Mouse (Mus musculus) CH12.LX (cell line): ENCODE measurements around the gene Rab40c. TPM values are rescaled to one million over a fixed set of nuclear protein-coding genes. Genes with fewer than 3 reads are reported as not detected.

ENCODE experiments used
- DNase-seq: peaks from one replicate; pipeline ENCODE4 v3.0.0-alpha.2; 2013; ENCODE audit errors: extremely low read depth
- H3K27ac ChIP-seq: 2 replicates; pipeline ENCODE4 v1.5.1; 2012; ENCODE audit warnings: low read depth, mild to moderate bottlenecking, control low read depth, moderate library complexity; ENCODE audit not compliant: insufficient read depth
- H3K27me3 ChIP-seq: replicated peaks from 2 replicates; pipeline ENCODE3; 2012; ENCODE audit warnings: inconsistent platforms
- H3K36me3 ChIP-seq, 2 experiments: replicated peaks in 1 of 2; 2 replicates each; pipeline versions ENCODE3 to v1.6.1; 2012; ENCODE audit warnings: inconsistent platforms in 1 of 2, low read length in 1 of 2, mild to moderate bottlenecking in 1 of 2, mixed read lengths in 1 of 2, moderate library complexity in 1 of 2; ENCODE audit not compliant: control insufficient read depth in 1 of 2, insufficient read depth in 1 of 2
- H3K4me1 ChIP-seq, 2 experiments: 2 replicates each; pipeline ENCODE4 v1.6.1; 2012; ENCODE audit warnings: inconsistent platforms in 1 of 2, moderate library complexity in 1 of 2; ENCODE audit not compliant: insufficient read depth in 2 of 2, control insufficient read depth in 1 of 2
- H3K4me2 ChIP-seq: 2 replicates; pipeline ENCODE4 v1.6.1; 2012; ENCODE audit warnings: low read depth, mild to moderate bottlenecking, control low read depth; ENCODE audit not compliant: poor library complexity, insufficient read depth, severe bottlenecking
- H3K4me3 ChIP-seq, 3 experiments: fragments of 150-350 bp in 1 of 3; sonication (generic) in 1 of 3; replicated peaks in 1 of 3; 2 replicates each; pipeline versions ENCODE3 to v1.5.1; 2011 to 2012; ENCODE audit warnings: low read depth in 2 of 3, low read length in 2 of 3, mild to moderate bottlenecking in 2 of 3, moderate library complexity in 2 of 3, control low read depth in 1 of 3, improper control_type of control experiment in 1 of 3, inconsistent platforms in 1 of 3, mixed read lengths in 1 of 3; ENCODE audit not compliant: poor library complexity in 1 of 3
- H3K79me2 ChIP-seq: replicated peaks from 2 replicates; pipeline ENCODE4 v1.6.1; 2012; ENCODE audit warnings: mild to moderate bottlenecking, moderate library complexity; ENCODE audit not compliant: control insufficient read depth, poor library complexity, insufficient read depth, severe bottlenecking; ENCODE audit errors: extremely low read depth
- H3K9ac ChIP-seq: 2 replicates; pipeline ENCODE4 v1.6.1; 2012; ENCODE audit warnings: low read depth, mild to moderate bottlenecking, control low read depth, moderate library complexity; ENCODE audit not compliant: insufficient read depth
- H3K9me3 ChIP-seq: replicated peaks from 2 replicates; pipeline ENCODE3; 2012; ENCODE audit warnings: low read length, inconsistent platforms, mixed read lengths
- CHD2 ChIP-seq: IDR thresholded peaks from 2 replicates; pipeline ENCODE4 v1.6.1; 2011; ENCODE audit warnings: low read length, improper control_type of control experiment
- E2F4 ChIP-seq: IDR thresholded peaks from 2 replicates; pipeline ENCODE4 v1.6.1; 2011; ENCODE audit warnings: low read depth, low read length, improper control_type of control experiment; ENCODE audit not compliant: insufficient replicate concordance
- ELF1 ChIP-seq: IDR thresholded peaks from 2 replicates; pipeline ENCODE4 v1.6.1; 2014; ENCODE audit warnings: low read depth, mild to moderate bottlenecking, inconsistent platforms, low read length, improper control_type of control experiment
- EP300 ChIP-seq: IDR thresholded peaks from 2 replicates; pipeline ENCODE4 v1.6.1; 2011; ENCODE audit warnings: low read length, improper control_type of control experiment
- GABPA ChIP-seq: IDR thresholded peaks from 2 replicates; pipeline ENCODE4 v1.6.1; 2012; ENCODE audit warnings: low read depth, low read length, improper control_type of control experiment, inconsistent platforms; ENCODE audit not compliant: insufficient replicate concordance
- JUN ChIP-seq: IDR thresholded peaks from 2 replicates; pipeline ENCODE4 v1.6.1; 2011; ENCODE audit warnings: low read depth, mild to moderate bottlenecking, low read length, improper control_type of control experiment, moderate library complexity; ENCODE audit not compliant: insufficient read depth
- JUND ChIP-seq: conservative IDR thresholded peaks from 2 replicates; pipeline ENCODE4 v1.6.1; 2011; ENCODE audit warnings: low read depth, low read length, improper control_type of control experiment
- KAT2A ChIP-seq: IDR thresholded peaks from 2 replicates; pipeline ENCODE4 v1.6.1; 2012; ENCODE audit warnings: low read length, improper control_type of control experiment, inconsistent platforms; ENCODE audit not compliant: insufficient replicate concordance
- MAX ChIP-seq: IDR thresholded peaks from 2 replicates; pipeline ENCODE4 v1.6.1; 2011; ENCODE audit warnings: low read length, improper control_type of control experiment
- MAZ ChIP-seq: IDR thresholded peaks from 2 replicates; pipeline ENCODE4 v1.6.1; 2012; ENCODE audit warnings: low read depth, mild to moderate bottlenecking, inconsistent platforms, low read length, improper control_type of control experiment, moderate library complexity
- MEF2A ChIP-seq: IDR thresholded peaks from 2 replicates; pipeline ENCODE4 v1.6.1; 2014; ENCODE audit warnings: low read depth, mild to moderate bottlenecking, inconsistent platforms, low read length, improper control_type of control experiment, borderline replicate concordance
- MXI1 ChIP-seq: IDR thresholded peaks from 2 replicates; pipeline ENCODE4 v1.6.1; 2011; ENCODE audit warnings: mild to moderate bottlenecking, low read depth, low read length, improper control_type of control experiment
- PAX5 ChIP-seq: IDR thresholded peaks from 2 replicates; pipeline ENCODE4 v1.6.1; 2012; ENCODE audit warnings: low read length, inconsistent platforms, mixed read lengths
- SIN3A ChIP-seq: IDR thresholded peaks from 2 replicates; pipeline ENCODE4 v1.6.1; 2012; ENCODE audit warnings: low read length, improper control_type of control experiment, inconsistent platforms
- TBP ChIP-seq: conservative IDR thresholded peaks from 2 replicates; pipeline ENCODE4 v1.6.1; 2011; ENCODE audit warnings: low read depth, low read length, improper control_type of control experiment
- TCF12 ChIP-seq: IDR thresholded peaks from 2 replicates; pipeline ENCODE4 v1.6.1; 2014; ENCODE audit warnings: low read depth, mild to moderate bottlenecking, inconsistent platforms, low read length, improper control_type of control experiment
- UBTF ChIP-seq: IDR thresholded peaks from 2 replicates; pipeline ENCODE4 v1.6.1; 2012; ENCODE audit warnings: low read depth, mild to moderate bottlenecking, inconsistent platforms, low read length, improper control_type of control experiment, moderate library complexity
- USF1 ChIP-seq: IDR thresholded peaks from 2 replicates; pipeline ENCODE4 v1.6.1; 2014; ENCODE audit warnings: low read depth, mild to moderate bottlenecking, inconsistent platforms, low read length, improper control_type of control experiment
- ZKSCAN1 ChIP-seq: IDR thresholded peaks from 2 replicates; pipeline ENCODE4 v1.6.1; 2012; ENCODE audit warnings: low read depth, inconsistent platforms, low read length, improper control_type of control experiment, borderline replicate concordance
- dilution Hi-C: fragments of 300-500 bp; cut with MboI; formaldehyde crosslinking; loops from 2 replicates; pipeline ENCODE4 v1.14.3; 2020; ENCODE audit warnings: low sequenced_read_pairs; ENCODE audit not compliant: extremely low pct_unique_long_range_greater_than_20kb, extremely low pct_ligation_motif_present
- in situ Hi-C: fragments of 300-500 bp; cut with MboI; formaldehyde crosslinking; loops from 3 replicates; pipeline ENCODE4 v1.14.3; 2019; ENCODE audit warnings: low sequenced_read_pairs, low pct_ligation_motif_present, low pct_unique_long_range_greater_than_20kb, mixed read lengths
- polyA plus RNA-seq: library from polyadenylated mRNA; unstranded; fragments of >175 nt; gene quantifications from 2 replicates; pipeline ENCODE4 v1.2.1, GENCODE M21; 2012; ENCODE audit warnings: low read depth; ENCODE audit not compliant: insufficient read length
- total RNA-seq, 2 experiments: library from RNA; depleted of rRNA; stranded (reverse); fragments of 300-350 nt in 1 of 2; fragments of >200 nt in 1 of 2; gene quantifications; 2 replicates each; pipeline ENCODE4 v1.2.3; 2012 to 2014

Gene Rab40c
- total and polyA plus RNA-seq, 3 experiments: 8.0 to 14.4 (median 9.2) TPM

DNA sequence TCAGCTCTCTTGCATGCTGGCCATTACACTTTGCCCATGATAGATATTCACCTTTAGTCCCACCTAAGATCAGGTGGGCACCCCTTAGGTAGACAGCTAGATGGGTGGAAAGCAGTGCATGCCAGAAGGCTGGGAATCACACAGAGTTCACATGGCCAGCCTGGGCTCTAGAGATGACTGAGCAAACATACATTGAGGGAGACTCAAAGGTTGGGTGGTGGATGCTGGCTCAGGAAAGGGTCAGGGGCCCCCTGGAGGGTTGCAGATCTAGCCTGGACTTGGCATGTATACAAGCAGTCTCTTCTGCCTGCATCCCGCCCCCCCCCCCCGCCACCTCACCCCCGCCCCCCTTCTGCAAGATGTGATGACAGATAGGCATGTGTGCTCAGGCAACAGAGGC, 31.2 kb upstream of the Rab40c start:
- no peak for TF ChIP-seq MEF2A
- TF ChIP-seq PAX5: no peak
- no peak for TF ChIP-seq GABPA
- no peak for TF ChIP-seq USF1
- no peak for TF ChIP-seq JUND
- TF ChIP-seq MAZ: no peak
- no peak for TF ChIP-seq E2F4
- no peak for TF ChIP-seq ZKSCAN1
- no peak for TF ChIP-seq ELF1
- no peak for TF ChIP-seq TCF12
- no peak for TF ChIP-seq KAT2A
- no peak for TF ChIP-seq EP300
- TF ChIP-seq MAX: no peak
- H3K9me3 ChIP-seq: no peaks in the 10 kb centered on the region
- no peaks in the 10 kb centered on the region for H3K79me2 ChIP-seq
- dilution Hi-C loops: no loop called here
- no peak overlapping the region for H3K4me2 ChIP-seq
- H3K27me3 ChIP-seq: peaks cover 67% of the 10 kb centered on the region
- in situ Hi-C loops: no loop called here
- H3K9ac ChIP-seq: no peak overlapping the region
- H3K4me1 ChIP-seq: peaks cover 2 to 3% of the 10 kb centered on the region in 2 experiments; a peak in 1 of 4 replicates
- no peak for DNase-seq
- H3K4me3 ChIP-seq: no peak overlapping the region
- H3K27ac ChIP-seq: no peak overlapping the region
- no peaks in the 10 kb centered on the region for H3K36me3 ChIP-seq

DNA sequence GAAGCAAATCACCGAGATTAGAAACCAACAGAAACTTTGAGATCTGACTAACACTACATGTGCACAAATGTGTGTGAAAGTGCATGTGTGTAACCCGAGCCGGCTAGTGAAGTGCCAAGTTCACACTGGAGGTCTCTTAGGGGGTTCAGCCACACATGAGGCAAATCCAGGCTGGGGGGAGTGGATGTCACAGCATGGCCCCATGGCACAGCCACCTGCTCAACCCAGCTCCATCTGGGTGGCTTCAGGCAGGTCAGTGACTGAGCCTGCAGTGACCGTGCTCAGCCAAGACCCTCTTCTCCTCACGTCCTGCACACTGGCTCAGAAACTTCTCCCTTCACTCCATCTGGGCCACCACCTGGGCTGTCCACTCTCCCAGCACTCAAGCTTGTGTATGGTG, 30.5 kb upstream of the Rab40c start:
- Histone ChIP-seq H3K4me2 (no peak overlapping the region), H3K79me2 (no peaks in the 10 kb centered on the region), H3K9ac (no peak overlapping the region), H3K9me3 (no peaks in the 10 kb centered on the region), H3K27ac (no peak overlapping the region), H3K4me1 (peaks cover 2 to 3% of the 10 kb centered on the region in 2 experiments; a peak in 1 of 4 replicates), H3K4me3 (no peak overlapping the region), H3K27me3 (peaks cover 69% of the 10 kb centered on the region), H3K36me3 (no peaks in the 10 kb centered on the region)
- DNase-seq: no peak
- dilution Hi-C loops: no loop called here
- TF ChIP-seq JUN (no peak), TBP (no peak), MAX (no peak), CHD2 (no peak), UBTF (no peak), MXI1 (no peak), SIN3A (no peak)
- in situ Hi-C loops: no loop called here
